Mouse (Mus musculus): ENCODE measurements at regions not wholly inside any gene's neighbourhood (a gene's known extent, or its start where the extent isn't known, plus 50 kb on each side); places are given as distances from the start of the nearest gene placed in this dataset.

- no peak for ATAC-seq (ENCODE audit: low FRiP score, low read depth)
- H3K4me2 ChIP-seq (replicated peaks) = no peak overlapping the region
- no peak overlapping the region for H3K27ac ChIP-seq
- H3K27me3 ChIP-seq = no peaks in the 10 kb centered on the region
- H3K9ac ChIP-seq = no peak overlapping the region
- WGBS = 84% methylated on average over 4 of the region's 4 CpGs
- no peaks in the 10 kb centered on the region for H3K36me3 ChIP-seq
- no peaks in the 10 kb centered on the region for H3K9me3 ChIP-seq
- H3K4me3 ChIP-seq = no peak overlapping the region
- no peaks in the 10 kb centered on the region for H3K4me1 ChIP-seq
Measured at GRCm38 (mm10) chr1:190497474-190497873, 327.0 kb upstream of the Prox1 start.

DNA sequence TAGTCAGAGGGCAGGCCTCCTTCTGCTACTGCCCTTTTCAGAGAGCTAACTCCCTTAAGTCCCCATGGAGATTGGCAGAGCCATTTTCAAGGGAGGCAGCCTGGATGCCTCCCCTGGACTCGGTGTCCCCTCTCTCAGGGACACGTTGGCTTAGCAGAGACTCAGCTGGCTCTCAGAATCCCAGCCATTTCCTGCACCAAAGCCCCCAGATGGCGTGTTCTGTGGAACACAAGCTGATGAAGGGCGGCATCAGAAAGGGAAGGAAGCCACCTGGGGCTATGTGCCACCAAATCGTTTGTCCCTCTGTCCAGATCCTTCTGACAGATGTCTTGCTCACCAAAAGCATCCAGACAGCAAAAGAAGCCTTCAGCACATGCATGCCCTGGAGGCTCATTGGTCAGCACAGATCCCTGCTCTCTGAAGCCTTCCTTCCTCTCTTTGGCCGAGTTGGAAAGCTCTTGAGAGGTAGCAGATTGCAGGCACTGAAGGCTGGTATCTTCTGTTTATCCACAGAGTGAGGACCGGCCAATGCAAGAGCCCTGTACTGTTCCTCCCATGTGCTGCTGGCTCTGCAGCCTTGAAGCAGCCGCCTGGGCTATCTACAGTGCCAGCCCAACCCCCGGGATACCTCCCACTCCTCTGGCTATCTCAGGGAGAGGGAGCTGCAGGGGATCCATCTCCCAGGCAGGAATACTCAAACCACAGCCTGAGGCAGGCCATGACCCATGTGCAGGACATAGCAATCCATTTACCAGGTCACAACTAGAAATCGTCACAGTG is 325.4 kb upstream of the Prox1 start:
- Histone ChIP-seq H3K4me1 (no peaks in the 10 kb centered on the region), H3K27ac (no peak overlapping the region), H3K4me3 (no peak overlapping the region), H3K9ac (no peak overlapping the region), H3K27me3 (no peaks in the 10 kb centered on the region), H3K9me3 (no peaks in the 10 kb centered on the region), H3K36me3 (no peaks in the 10 kb centered on the region), H3K4me2 (replicated peaks) (no peak overlapping the region)
- ATAC-seq (ENCODE audit: low FRiP score, low read depth) = no peak
- 58% methylated on average over 10 of the region's 10 CpGs for WGBS

DNA sequence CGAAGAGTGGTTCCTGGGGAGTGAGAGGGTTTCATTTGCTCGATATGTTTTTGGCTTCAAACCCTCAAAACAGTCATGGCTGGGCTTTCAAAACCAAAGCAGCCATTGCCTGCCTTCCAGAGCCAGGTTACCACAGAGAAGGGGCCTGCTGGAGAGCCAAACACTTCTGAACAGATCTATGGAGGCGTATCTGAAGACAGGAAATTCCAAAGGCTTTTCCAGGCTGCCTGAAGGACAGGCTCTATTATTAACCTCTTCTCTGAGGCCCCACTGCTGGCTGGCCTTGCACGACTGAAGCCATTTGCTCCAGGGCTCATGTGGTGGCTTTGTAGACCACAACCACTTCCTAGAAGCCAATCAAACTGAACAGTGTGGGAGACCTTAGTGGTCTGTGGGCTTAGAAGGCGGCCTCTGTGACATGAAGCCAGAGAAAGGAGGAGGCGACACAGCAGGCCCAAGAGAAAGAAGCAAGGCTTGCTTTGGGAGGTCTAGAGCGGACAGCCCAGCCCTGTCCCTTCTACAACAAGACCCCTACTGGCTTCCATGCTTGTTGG is 316.1 kb upstream of the Prox1 start:
- H3K9me3 ChIP-seq = no peaks in the 10 kb centered on the region
- no peaks in the 10 kb centered on the region for H3K4me1 ChIP-seq
- H3K9ac ChIP-seq = no peak overlapping the region
- H3K27ac ChIP-seq = no peak overlapping the region
- H3K4me2 ChIP-seq (replicated peaks) = no peak overlapping the region
- H3K36me3 ChIP-seq = no peaks in the 10 kb centered on the region
- no peaks in the 10 kb centered on the region for H3K27me3 ChIP-seq
- 70% methylated on average over 7 of the region's 7 CpGs for WGBS
- H3K4me3 ChIP-seq = no peak overlapping the region
- no peak for ATAC-seq (ENCODE audit: low FRiP score, low read depth)

DNA sequence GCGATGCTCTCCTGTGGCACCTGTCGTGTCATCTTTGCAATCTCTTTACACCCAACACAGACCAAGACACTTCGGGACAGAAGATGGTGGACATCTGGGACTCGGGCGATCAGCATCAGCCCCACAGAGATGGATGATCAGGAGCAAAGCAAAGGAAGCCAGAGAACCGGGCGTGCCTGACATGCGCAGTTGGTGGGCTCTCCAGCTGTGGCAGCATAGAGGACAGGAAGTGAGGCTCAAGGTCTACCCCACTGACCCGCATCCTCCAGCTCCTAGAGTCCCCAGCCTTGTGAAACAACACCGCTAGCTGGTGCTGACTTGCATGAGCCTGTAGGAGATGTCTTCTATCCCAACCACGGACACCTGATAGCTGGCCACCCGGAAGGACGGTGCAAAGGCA is 312.9 kb upstream of the Prox1 start:
- 0 out of 2 replicates have a peak, but pooled peaks cover 5% of the 10 kb centered on the region for H3K9me3 ChIP-seq
- H3K9ac ChIP-seq = no peak overlapping the region
- no peaks in the 10 kb centered on the region for H3K4me1 ChIP-seq
- no peak overlapping the region for H3K4me3 ChIP-seq
- H3K36me3 ChIP-seq = no peaks in the 10 kb centered on the region
- no peak overlapping the region for H3K4me2 ChIP-seq (replicated peaks)
- ATAC-seq (ENCODE audit: low FRiP score, low read depth) = no peak
- H3K27me3 ChIP-seq = no peaks in the 10 kb centered on the region
- no peak overlapping the region for H3K27ac ChIP-seq
- 91% methylated on average over 13 of the region's 13 CpGs for WGBS

DNA sequence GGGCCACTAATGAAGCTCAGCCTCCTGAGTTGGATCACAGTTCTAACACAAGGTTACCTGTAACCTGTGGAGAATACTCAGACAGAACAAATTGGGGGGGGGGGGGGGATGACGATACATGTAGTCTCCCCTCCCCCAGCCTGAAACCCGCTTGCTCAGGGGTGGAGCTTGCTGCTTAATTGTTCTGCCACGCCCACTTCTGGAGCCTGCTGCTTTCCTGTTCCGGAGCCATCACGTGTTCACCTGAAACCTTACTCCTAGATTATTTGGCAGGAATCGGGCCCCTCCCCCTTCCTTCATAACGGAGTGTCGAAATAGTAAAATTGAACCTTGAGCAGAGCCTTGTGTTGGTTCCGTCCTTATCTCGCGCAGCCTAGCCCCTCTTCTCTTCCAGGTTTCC is 310.6 kb upstream of the Prox1 start:
- no peaks in the 10 kb centered on the region for H3K36me3 ChIP-seq

GRCm38 (mm10) chr1:190480601-190481000 is 310.1 kb upstream of the Prox1 start:
- WGBS = 76% methylated on average over 9 of the region's 9 CpGs
- Histone ChIP-seq H3K4me1 (no peaks in the 10 kb centered on the region), H3K4me2 (replicated peaks) (no peak overlapping the region), H3K27ac (no peak overlapping the region), H3K4me3 (no peak overlapping the region), H3K9ac (no peak overlapping the region), H3K9me3 (0 out of 2 replicates have a peak, but pooled peaks cover 5% of the 10 kb centered on the region), H3K36me3 (no peaks in the 10 kb centered on the region), H3K27me3 (no peaks in the 10 kb centered on the region)
- ATAC-seq (ENCODE audit: low FRiP score, low read depth) = no peak

More for the DNA sequence above, 310.6 kb upstream of the Prox1 start:
- WGBS = 67% methylated on average over 11 of the region's 11 CpGs
- ATAC-seq (ENCODE audit: low FRiP score, low read depth) = no peak
- Histone ChIP-seq H3K4me3 (no peak overlapping the region), H3K9me3 (0 out of 2 replicates have a peak, but pooled peaks cover 5% of the 10 kb centered on the region), H3K27ac (no peak overlapping the region), H3K9ac (no peak overlapping the region), H3K27me3 (no peaks in the 10 kb centered on the region), H3K4me1 (no peaks in the 10 kb centered on the region), H3K4me2 (replicated peaks) (no peak overlapping the region)

- Histone ChIP-seq H3K36me3 (no peaks in the 10 kb centered on the region), H3K4me1 (no peaks in the 10 kb centered on the region), H3K27me3 (no peaks in the 10 kb centered on the region), H3K4me3 (no peak overlapping the region), H3K9me3 (no peaks in the 10 kb centered on the region), H3K27ac (no peak overlapping the region), H3K4me2 (replicated peaks) (no peak overlapping the region), H3K9ac (no peak overlapping the region)
- WGBS = 82% methylated on average over 8 of the region's 8 CpGs
- ATAC-seq (ENCODE audit: low FRiP score, low read depth) = no peak
Measured at GRCm38 (mm10) chr1:190472761-190473160, 302.2 kb upstream of the Prox1 start.

DNA sequence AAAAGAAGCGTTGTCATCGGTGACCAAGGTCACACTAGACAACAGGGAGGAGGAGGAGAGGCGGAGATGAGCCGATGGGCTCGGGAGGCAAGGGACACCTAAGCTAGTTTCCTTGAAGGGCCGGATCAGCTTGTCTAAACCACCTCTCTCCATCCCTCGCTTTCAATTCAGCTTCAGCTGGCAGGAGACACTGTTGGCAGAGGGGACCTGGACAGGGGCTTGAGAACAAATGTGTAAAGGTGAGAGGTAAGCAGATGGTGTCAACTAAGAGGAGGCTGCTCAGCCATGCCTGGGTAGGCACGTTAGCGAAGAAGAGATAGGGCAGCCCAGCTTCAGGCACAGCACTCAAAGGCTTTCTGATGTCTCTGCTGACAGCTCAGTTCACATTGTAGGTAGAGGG is 299.8 kb upstream of the Prox1 start:
- no peak for ATAC-seq (ENCODE audit: low FRiP score, low read depth)
- no peak overlapping the region for H3K9ac ChIP-seq
- WGBS = 84% methylated on average over 9 of the region's 9 CpGs
- H3K9me3 ChIP-seq = no peaks in the 10 kb centered on the region
- H3K4me1 ChIP-seq = no peaks in the 10 kb centered on the region
- H3K4me3 ChIP-seq = no peak overlapping the region
- 0 out of 2 replicates have a peak, but pooled peaks cover 2% of the 10 kb centered on the region for H3K27me3 ChIP-seq
- no peaks in the 10 kb centered on the region for H3K36me3 ChIP-seq
- H3K4me2 ChIP-seq (replicated peaks) = no peak overlapping the region
- H3K27ac ChIP-seq = no peak overlapping the region

- Histone ChIP-seq H3K4me1 (no peaks in the 10 kb centered on the region), H3K9ac (no peak overlapping the region), H3K27ac (no peak overlapping the region), H3K27me3 (peaks cover 4% of the 10 kb centered on the region; the same call in 1 of the 2 replicates), H3K36me3 (no peaks in the 10 kb centered on the region), H3K9me3 (no peaks in the 10 kb centered on the region), H3K4me2 (replicated peaks) (no peak overlapping the region), H3K4me3 (no peak overlapping the region)
- 71% methylated on average over 12 of the region's 12 CpGs for WGBS
- no peak for ATAC-seq (ENCODE audit: low FRiP score, low read depth)
Measured at GRCm38 (mm10) chr1:190457541-190458061, 287.1 kb upstream of the Prox1 start.

GRCm38 (mm10) chr1:190453549-190453948 is 283.0 kb upstream of the Prox1 start:
- Histone ChIP-seq H3K27me3 (peaks cover 9% of the 10 kb centered on the region), H3K4me1 (no peaks in the 10 kb centered on the region), H3K4me2 (replicated peaks) (no peak overlapping the region), H3K9me3 (no peaks in the 10 kb centered on the region), H3K36me3 (no peaks in the 10 kb centered on the region), H3K9ac (no peak overlapping the region), H3K4me3 (no peak overlapping the region), H3K27ac (no peak overlapping the region)
- 89% methylated on average over 10 of the region's 10 CpGs for WGBS
- ATAC-seq (ENCODE audit: low FRiP score, low read depth) = no peak

- no peaks in the 10 kb centered on the region for H3K4me1 ChIP-seq
- H3K27me3 ChIP-seq = peaks cover 22% of the 10 kb centered on the region
- no peak overlapping the region for H3K9ac ChIP-seq
- no peak overlapping the region for H3K4me2 ChIP-seq (replicated peaks)
- ATAC-seq (ENCODE audit: low FRiP score, low read depth) = no peak
- no peaks in the 10 kb centered on the region for H3K9me3 ChIP-seq
- H3K4me3 ChIP-seq = no peak overlapping the region
- H3K36me3 ChIP-seq = no peaks in the 10 kb centered on the region
- WGBS = 61% methylated on average over 11 of the region's 11 CpGs
- H3K27ac ChIP-seq = no peak overlapping the region
Measured at GRCm38 (mm10) chr1:190452115-190452842, 281.8 kb upstream of the Prox1 start.

- H3K4me1 ChIP-seq = no peaks in the 10 kb centered on the region
Measured at GRCm38 (mm10) chr1:190448263-190448662, 277.7 kb upstream of the Prox1 start.

More at GRCm38 (mm10) chr1:190448263-190448662, 277.7 kb upstream of the Prox1 start:
- no peaks in the 10 kb centered on the region for H3K9me3 ChIP-seq
- no peak overlapping the region for H3K4me2 ChIP-seq (replicated peaks)
- ATAC-seq (ENCODE audit: low FRiP score, low read depth) = no peak
- peaks cover 30% of the 10 kb centered on the region for H3K27me3 ChIP-seq
- H3K27ac ChIP-seq = no peak overlapping the region
- 12% methylated on average over 8 of the region's 8 CpGs for WGBS
- H3K36me3 ChIP-seq = no peaks in the 10 kb centered on the region
- no peak overlapping the region for H3K4me3 ChIP-seq
- no peak overlapping the region for H3K9ac ChIP-seq
